Mouse (Mus musculus) midbrain, embryonic 15.5 days (tissue): ENCODE measurements around the gene Olfr447. TPM values are rescaled to one million over a fixed set of nuclear protein-coding genes. Genes with fewer than 3 reads are reported as not detected.

Source experiments
- ATAC-seq: fragments of 200-750 bp; cut with Nextera tagmentation; replicated peaks from 2 replicates; pipeline ENCODE4 v1.8.0; 2017; ENCODE audit warnings: moderate TSS enrichment
- H3K27ac ChIP-seq: fragments of 300-500 bp; sonication (generic); 2 replicates; pipeline ENCODE4 v1.5.1; 2015; ENCODE audit warnings: mild to moderate bottlenecking, inconsistent platforms
- H3K27me3 ChIP-seq: fragments of 300-500 bp; sonication (generic); replicated peaks from 2 replicates; pipeline ENCODE4 v1.6.1; 2015; ENCODE audit warnings: inconsistent platforms
- H3K36me3 ChIP-seq: fragments of 300-500 bp; sonication (generic); replicated peaks from 2 replicates; pipeline ENCODE4 v1.6.1; 2015; ENCODE audit warnings: inconsistent platforms
- H3K4me1 ChIP-seq: fragments of 300-500 bp; sonication (generic); 2 replicates; pipeline ENCODE4 v1.6.1; 2015; ENCODE audit warnings: inconsistent platforms
- H3K4me2 ChIP-seq: fragments of 300-500 bp; sonication (generic); 2 replicates; pipeline ENCODE4 v1.6.1; 2015; ENCODE audit warnings: inconsistent platforms, mild to moderate bottlenecking, moderate library complexity
- H3K4me3 ChIP-seq: fragments of 300-500 bp; sonication (generic); 2 replicates; pipeline ENCODE4 v1.5.1; 2015; ENCODE audit warnings: mild to moderate bottlenecking, inconsistent platforms
- H3K9ac ChIP-seq: fragments of 300-500 bp; sonication (generic); 2 replicates; pipeline ENCODE4 v1.6.1; 2015; ENCODE audit warnings: mild to moderate bottlenecking, inconsistent platforms
- H3K9me3 ChIP-seq: fragments of 300-500 bp; sonication (generic); 2 replicates; pipeline ENCODE4 v1.6.1; 2016; ENCODE audit warnings: inconsistent platforms
- WGBS: fragments of 180-500 bp; shearing (Covaris S2); methylation state at CpG from one replicate; pipeline ENCODE4 v1.1.7; 2015; ENCODE audit warnings: mixed read lengths; 5-methylcytosine and 5-hydroxymethylcytosine counted together
- polyA plus RNA-seq: library from polyadenylated mRNA; unstranded; fragments of >200 nt; fragmentation: Nextera tagmentation; extraction: Ambion mirVana; gene quantifications from 2 replicates; pipeline ENCODE4 v1.2.1, GENCODE M21; 2015

Olfr447 gene
- polyA plus RNA-seq = not detected in 2 replicates

- Histone ChIP-seq H3K9ac (no peak within 1 kb of the TSS), H3K27ac (no peak within 1 kb of the TSS), H3K4me2 (no peak within 1 kb of the TSS), H3K36me3 (no peaks in the 10 kb centered on the region), H3K4me1 (no peaks in the 10 kb centered on the region), H3K4me3 (no peak within 1 kb of the TSS), H3K27me3 (no peaks in the 10 kb centered on the region), H3K9me3 (no peaks in the 10 kb centered on the region)
- no peak for ATAC-seq
Observed at GRCm38 (mm10) chr6:42908578-42908977, at the start of gene Olfr447. Gene Olfr447 (plus strand): TSS chr6:42908878.

GRCm38 (mm10) chr6:42860222-42860819, 48.4 kb upstream of the Olfr447 start:
- peak; percentile 72 for ATAC-seq
- H3K27ac ChIP-seq = no peak overlapping the region
- H3K4me1 ChIP-seq = no peaks in the 10 kb centered on the region
- H3K36me3 ChIP-seq = no peaks in the 10 kb centered on the region
- no peaks in the 10 kb centered on the region for H3K27me3 ChIP-seq
- H3K9me3 ChIP-seq = no peaks in the 10 kb centered on the region
- no peak overlapping the region for H3K4me3 ChIP-seq
- no peak overlapping the region for H3K9ac ChIP-seq
- no peak overlapping the region for H3K4me2 ChIP-seq
- WGBS = 15% methylated on average over 4 of the region's 4 CpGs

DNA sequence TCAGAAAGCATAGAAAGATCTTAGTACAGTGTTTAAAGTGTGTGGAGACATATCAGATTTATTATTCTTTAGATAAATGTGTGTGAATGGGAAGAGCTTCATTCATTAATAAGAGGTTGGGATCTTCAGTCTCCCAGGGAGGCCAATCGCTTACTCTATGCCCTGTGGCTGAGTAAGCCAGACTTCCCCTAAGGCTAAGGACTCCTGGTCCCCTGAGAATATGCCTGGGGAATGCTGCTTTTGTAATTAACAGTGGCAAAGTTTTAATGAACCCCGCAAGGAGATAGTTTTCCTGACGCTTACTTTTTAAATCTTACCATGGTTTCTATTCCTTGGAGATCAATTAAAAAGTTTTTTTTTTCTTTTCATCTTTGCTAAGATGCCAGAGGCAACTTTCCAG, 39.0 kb upstream of the Olfr447 start:
- Histone ChIP-seq H3K9me3 (no peaks in the 10 kb centered on the region), H3K4me3 (no peak overlapping the region), H3K27me3 (no peaks in the 10 kb centered on the region), H3K4me1 (no peaks in the 10 kb centered on the region), H3K9ac (no peak overlapping the region), H3K36me3 (no peaks in the 10 kb centered on the region), H3K27ac (no peak overlapping the region), H3K4me2 (no peak overlapping the region)
- ATAC-seq = peak; percentile 67
- WGBS = 55% methylated on average over 3 of the region's 3 CpGs

GRCm38 (mm10) chr6:42876323-42876722, 32.4 kb upstream of the Olfr447 start:
- ATAC-seq = no peak
- Histone ChIP-seq H3K27ac (no peak overlapping the region), H3K4me3 (no peak overlapping the region), H3K9me3 (no peaks in the 10 kb centered on the region), H3K36me3 (no peaks in the 10 kb centered on the region), H3K9ac (no peak overlapping the region), H3K4me1 (no peaks in the 10 kb centered on the region), H3K27me3 (no peaks in the 10 kb centered on the region), H3K4me2 (no peak overlapping the region)

- Histone ChIP-seq H3K36me3 (no peaks in the 10 kb centered on the region), H3K27ac (no peak within 1 kb of the TSS), H3K9me3 (no peaks in the 10 kb centered on the region), H3K9ac (no peak within 1 kb of the TSS), H3K4me3 (no peak within 1 kb of the TSS), H3K4me1 (no peaks in the 10 kb centered on the region), H3K27me3 (no peaks in the 10 kb centered on the region), H3K4me2 (no peak within 1 kb of the TSS)
- ATAC-seq = no peak
- 86% methylated on average over 1 of the region's 1 CpGs for WGBS
Observed at GRCm38 (mm10) chr6:42890141-42890540, 18.5 kb upstream of the Olfr447 start, which contains the start of gene Olfr448. Gene Olfr448 (plus strand): TSS chr6:42890441.

DNA sequence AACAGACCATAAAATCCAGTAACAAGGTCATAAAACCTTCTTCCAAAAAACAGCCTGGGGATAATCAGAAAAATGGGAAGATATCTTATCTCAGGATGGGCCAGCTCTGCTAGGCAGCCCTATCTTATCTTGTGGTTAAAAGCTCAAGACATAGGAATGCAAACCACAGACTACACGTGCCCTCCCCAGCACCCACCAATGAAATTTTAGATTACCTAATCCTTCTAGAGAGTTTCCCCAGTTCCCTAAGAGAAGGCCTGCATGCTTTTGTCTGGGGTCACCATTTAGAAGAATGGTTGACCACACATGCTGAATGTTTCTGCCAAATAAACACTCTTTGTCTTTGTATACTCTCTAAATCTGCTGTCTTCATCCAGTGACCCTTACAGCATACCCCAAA, 8.3 kb upstream of the Olfr447 start:
- Histone ChIP-seq H3K36me3 (no peaks in the 10 kb centered on the region), H3K4me2 (no peak overlapping the region), H3K4me3 (no peak overlapping the region), H3K9ac (no peak overlapping the region), H3K27ac (no peak overlapping the region), H3K4me1 (no peaks in the 10 kb centered on the region), H3K27me3 (no peaks in the 10 kb centered on the region), H3K9me3 (no peaks in the 10 kb centered on the region)
- ATAC-seq = no peak
- 29% methylated on average over 1 of the region's 1 CpGs for WGBS

DNA sequence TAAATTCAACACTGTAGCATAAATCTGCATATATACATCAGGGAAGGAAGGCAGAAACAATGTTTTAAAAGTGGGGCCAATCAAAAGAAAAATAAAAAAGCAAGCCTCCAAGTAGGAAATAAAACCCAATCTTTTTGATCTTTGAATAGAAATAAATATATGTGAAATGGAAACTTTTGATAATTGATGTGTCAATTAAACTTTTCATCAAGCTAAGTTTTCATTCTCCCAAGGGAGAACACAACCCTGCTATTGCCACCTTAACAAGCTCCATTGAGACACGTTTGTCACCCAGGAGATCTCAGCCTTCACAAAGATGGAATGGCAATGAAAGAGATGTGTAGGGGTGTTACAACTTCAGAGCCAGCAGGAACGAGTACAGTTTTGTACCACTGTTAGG, 12.4 kb downstream of the Olfr447 start, which contains the start of gene Olfr446:
Olfr446 (plus strand) TSS at position 301 of the 400 bp plus-strand sequence.
- H3K4me2 ChIP-seq = no peak within 1 kb of the TSS
- WGBS = 74% methylated on average over 2 of the region's 2 CpGs
- H3K4me1 ChIP-seq = no peaks in the 10 kb centered on the region
- no peaks in the 10 kb centered on the region for H3K36me3 ChIP-seq
- H3K27me3 ChIP-seq = no peaks in the 10 kb centered on the region
- H3K9me3 ChIP-seq = no peaks in the 10 kb centered on the region
- no peak within 1 kb of the TSS for H3K27ac ChIP-seq
- no peak for ATAC-seq
- H3K9ac ChIP-seq = no peak within 1 kb of the TSS
- H3K4me3 ChIP-seq = no peak within 1 kb of the TSS

- Histone ChIP-seq H3K4me1 (no peaks in the 10 kb centered on the region), H3K4me2 (no peak within 1 kb of the TSS), H3K27me3 (no peaks in the 10 kb centered on the region), H3K9ac (no peak within 1 kb of the TSS), H3K9me3 (no peaks in the 10 kb centered on the region), H3K36me3 (no peaks in the 10 kb centered on the region), H3K27ac (no peak within 1 kb of the TSS), H3K4me3 (no peak within 1 kb of the TSS)
- ATAC-seq = no peak
- WGBS = 74% methylated on average over 1 of the region's 1 CpGs
Observed at GRCm38 (mm10) chr6:42948767-42949166, 40.1 kb downstream of the Olfr447 start, which contains the start of gene Olfr444. Gene Olfr444 (plus strand): TSS chr6:42949067.

Other genes with a start within 250 kb of the Olfr447 start
- gene Tcaf1, start 198.8 kb upstream of the Olfr447 start, polyA plus RNA-seq = 237 and 249 TPM in 2 replicates
- not detected in 2 replicates for gene Olfr453, start 169.5 kb upstream of the Olfr447 start, polyA plus RNA-seq
- not detected in 2 replicates for gene Olfr38, start 152.5 kb upstream of the Olfr447 start, polyA plus RNA-seq
- gene Olfr452, start 123.8 kb upstream of the Olfr447 start, polyA plus RNA-seq = not detected in 2 replicates
- not detected in 2 replicates for gene Olfr450, start 96.9 kb upstream of the Olfr447 start, polyA plus RNA-seq
- not detected in 2 replicates for gene Olfr449, start 74.5 kb upstream of the Olfr447 start, polyA plus RNA-seq
- not detected in 2 replicates for gene Olfr448, start 18.4 kb upstream of the Olfr447 start, polyA plus RNA-seq
- gene Olfr446, start 12.5 kb downstream of the Olfr447 start, polyA plus RNA-seq = not detected in 2 replicates
- not detected in 2 replicates for gene Olfr444, start 40.2 kb downstream of the Olfr447 start, polyA plus RNA-seq
- not detected in 2 replicates for gene Olfr441, start 197.5 kb downstream of the Olfr447 start, polyA plus RNA-seq
- not detected in 2 replicates for gene Olfr237-ps1, start 237.7 kb downstream of the Olfr447 start, polyA plus RNA-seq